Mouse (Mus musculus) limb, embryonic 14.5 days (tissue): ENCODE measurements around the gene Tmem200a. TPM values are rescaled to one million over a fixed set of nuclear protein-coding genes. Genes with fewer than 3 reads are reported as not detected.

ENCODE experiments used
- ATAC-seq: fragments of 200-750 bp; cut with Nextera tagmentation; 2 replicates; pipeline ENCODE4 v1.8.0; 2017; ENCODE audit warnings: low read depth, moderate number of reproducible peaks, moderate TSS enrichment; ENCODE audit not compliant: low FRiP score
- DNase-seq: peaks from one replicate; pipeline ENCODE4 v3.0.0-alpha.2; 2015; ENCODE audit warnings: low spot score
- H3K27ac ChIP-seq: fragments of 300-500 bp; sonication (generic); replicated peaks from 2 replicates; pipeline ENCODE4 v1.5.1; 2014; ENCODE audit warnings: low read depth, mild to moderate bottlenecking, low read length, moderate library complexity, mixed read lengths
- H3K27me3 ChIP-seq: fragments of 300-500 bp; sonication (generic); 2 replicates; pipeline ENCODE4 v1.6.1; 2014; ENCODE audit warnings: low read length, mixed read lengths; ENCODE audit not compliant: control insufficient read depth, insufficient read depth
- H3K36me3 ChIP-seq: fragments of 300-500 bp; sonication (generic); 2 replicates; pipeline ENCODE4 v1.6.1; 2014; ENCODE audit warnings: mild to moderate bottlenecking, low read length, moderate library complexity, mixed read lengths; ENCODE audit not compliant: control insufficient read depth, insufficient read depth
- H3K4me1 ChIP-seq: fragments of 300-500 bp; sonication (generic); 2 replicates; pipeline ENCODE4 v1.6.1; 2014; ENCODE audit warnings: antibody characterized with exemption, low read length, mixed read lengths; ENCODE audit not compliant: control insufficient read depth, insufficient read depth
- H3K4me2 ChIP-seq: fragments of 300-500 bp; sonication (generic); replicated peaks from 2 replicates; pipeline ENCODE4 v1.6.1; 2014; ENCODE audit warnings: low read depth, mild to moderate bottlenecking, low read length, moderate library complexity; ENCODE audit not compliant: severe bottlenecking
- H3K4me3 ChIP-seq: fragments of 300-500 bp; sonication (generic); replicated peaks from 2 replicates; pipeline ENCODE4 v1.5.1; 2014; ENCODE audit warnings: low read length
- H3K9ac ChIP-seq: fragments of 300-500 bp; sonication (generic); 2 replicates; pipeline ENCODE4 v1.6.1; 2014; ENCODE audit warnings: mild to moderate bottlenecking, low read depth, low read length, moderate library complexity; ENCODE audit not compliant: severe bottlenecking
- H3K9me3 ChIP-seq: fragments of 300-500 bp; sonication (generic); 2 replicates; pipeline ENCODE4 v1.6.1; 2016; ENCODE audit warnings: low read length; ENCODE audit not compliant: control insufficient read depth
- POLR2A ChIP-seq: fragments of 200-500 bp; IDR thresholded peaks from 2 replicates; pipeline ENCODE4 v1.8.0; 2012; ENCODE audit warnings: inconsistent platforms, mild to moderate bottlenecking, moderate library complexity, borderline replicate concordance; ENCODE audit not compliant: insufficient read depth, insufficient read length; ENCODE audit errors: extremely low read depth
- WGBS: fragments of 180-500 bp; shearing (Covaris S2); extraction: QIAGEN DNeasy Blood & Tissue Kit; methylation state at CpG from one replicate; pipeline ENCODE4 v1.1.7; 2014; 5-methylcytosine and 5-hydroxymethylcytosine counted together
- polyA plus RNA-seq, 2 experiments: library from polyadenylated mRNA; depleted of rRNA in 1 of 2; stranded (reverse) in 1 of 2; unstranded in 1 of 2; fragments of >200 nt; fragmentation: Nextera tagmentation in 1 of 2; extraction: Ambion mirVana in 1 of 2; gene quantifications; 2 replicates each; pipeline versions ENCODE4 v1.2.1 to v1.2.3; 2012 to 2014

Gene Tmem200a
- polyA plus RNA-seq, 2 experiments: 8.2 to 11.3 TPM

DNA sequence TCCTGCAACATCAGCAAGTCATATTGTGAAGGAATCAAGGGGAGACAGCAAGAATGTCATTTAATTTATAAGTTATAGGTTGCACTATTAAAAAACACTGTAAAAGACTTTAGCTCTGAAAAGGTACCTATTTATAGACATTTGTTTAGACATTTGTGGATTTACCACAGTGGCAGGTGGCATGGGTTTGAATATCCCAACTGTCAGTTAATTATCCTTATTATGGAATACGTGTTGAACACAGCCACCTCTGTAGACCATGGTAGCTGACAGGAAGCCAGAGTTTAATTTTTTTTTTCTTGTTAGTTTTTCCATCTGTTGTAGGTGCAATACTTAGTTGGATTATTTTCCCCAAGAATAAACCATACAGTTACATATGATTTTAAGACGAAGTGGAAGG lies 194.3 kb downstream of the Tmem200a start:
- Histone ChIP-seq H3K9ac (no peak overlapping the region), H3K4me1 (no peaks in the 10 kb centered on the region), H3K4me3 (no peak overlapping the region), H3K36me3 (no peaks in the 10 kb centered on the region), H3K27ac (no peak overlapping the region), H3K4me2 (no peak overlapping the region), H3K27me3 (no peaks in the 10 kb centered on the region), H3K9me3 (no peaks in the 10 kb centered on the region)
- ATAC-seq (no peak), DNase-seq (no peak)
- no peak for TF ChIP-seq POLR2A
- WGBS: 80% methylated on average over 2 of the region's 2 CpGs

DNA sequence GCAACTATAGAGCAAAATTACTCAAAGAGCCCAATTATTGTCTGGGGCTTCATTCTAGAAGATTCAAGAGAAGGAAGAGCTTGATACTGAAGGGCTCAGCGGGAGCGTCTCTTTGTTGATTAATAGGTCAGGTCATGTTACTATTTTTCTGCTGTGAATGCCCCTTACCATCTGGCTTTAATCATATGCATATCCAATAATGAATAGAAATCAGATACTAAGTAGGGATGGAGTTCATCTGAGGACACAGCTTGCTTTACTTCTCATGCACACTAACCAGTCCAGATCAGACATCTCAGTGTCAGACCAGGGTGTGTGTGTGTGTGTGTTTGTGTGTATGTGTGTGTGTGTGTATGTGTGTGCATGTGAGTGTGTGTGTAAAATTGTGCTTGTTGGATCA lies 201.1 kb downstream of the Tmem200a start:
- ATAC-seq: no peak
- DNase-seq: no peak

DNA sequence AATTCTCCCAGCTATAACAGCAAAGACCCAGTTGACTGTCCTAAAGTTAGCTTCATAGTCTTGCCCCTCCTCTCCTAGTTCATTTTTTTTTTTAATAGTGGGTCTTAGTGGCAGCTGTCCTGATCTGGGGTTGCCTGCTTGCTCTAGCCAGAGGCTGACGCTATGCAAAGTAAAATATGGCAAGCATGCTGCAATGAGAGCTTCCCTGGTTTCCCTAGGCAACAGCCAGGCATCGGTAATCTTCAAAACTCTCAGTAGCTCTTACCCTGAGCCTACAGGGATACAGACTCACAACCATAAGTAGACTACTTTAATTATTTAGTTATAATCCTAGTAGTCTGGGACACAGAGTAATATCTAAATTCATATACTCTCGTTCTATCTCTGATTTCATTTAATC lies 202.0 kb downstream of the Tmem200a start:
- no peak overlapping the region for H3K4me2 ChIP-seq
- 81% methylated on average over 3 of the region's 3 CpGs for WGBS
- ATAC-seq: no peak
- TF ChIP-seq POLR2A: no peak
- no peaks in the 10 kb centered on the region for H3K36me3 ChIP-seq
- no peak for DNase-seq
- no peaks in the 10 kb centered on the region for H3K4me1 ChIP-seq
- H3K9ac ChIP-seq: no peak overlapping the region
- H3K9me3 ChIP-seq: no peaks in the 10 kb centered on the region
- no peak overlapping the region for H3K27ac ChIP-seq
- H3K27me3 ChIP-seq: no peaks in the 10 kb centered on the region
- no peak overlapping the region for H3K4me3 ChIP-seq

More for the DNA sequence above, 201.1 kb downstream of the Tmem200a start:
- Histone ChIP-seq H3K27me3 (no peaks in the 10 kb centered on the region), H3K4me1 (no peaks in the 10 kb centered on the region), H3K4me3 (no peak overlapping the region), H3K27ac (no peak overlapping the region), H3K9me3 (no peaks in the 10 kb centered on the region), H3K36me3 (no peaks in the 10 kb centered on the region), H3K4me2 (no peak overlapping the region), H3K9ac (no peak overlapping the region)
- 69% methylated on average over 2 of the region's 2 CpGs for WGBS
- no peak for TF ChIP-seq POLR2A

DNA sequence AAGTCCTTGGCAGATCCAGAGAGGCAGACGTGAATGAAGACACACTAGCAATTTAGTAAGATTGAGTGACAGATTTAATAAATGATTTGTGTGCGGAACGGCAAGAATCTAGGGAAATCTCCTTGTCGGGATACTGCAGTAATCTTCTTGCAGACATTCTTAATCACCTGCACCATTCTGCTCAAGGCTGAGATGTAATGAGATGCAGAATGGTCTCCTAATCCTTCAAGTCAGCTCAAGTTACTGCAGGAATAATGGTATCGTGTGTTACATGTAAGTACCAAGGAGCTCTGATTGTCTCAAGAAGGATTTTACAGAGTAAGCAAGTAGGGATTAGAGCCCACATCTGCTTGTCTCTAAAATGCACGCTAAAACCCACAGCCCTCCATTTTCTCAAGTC lies 210.1 kb downstream of the Tmem200a start:
- H3K4me3 ChIP-seq: no peak overlapping the region
- H3K27ac ChIP-seq: no peak overlapping the region
- H3K4me2 ChIP-seq: no peak overlapping the region
- 61% methylated on average over 6 of the region's 6 CpGs for WGBS
- DNase-seq (no peak), ATAC-seq (no peak)
- no peaks in the 10 kb centered on the region for H3K4me1 ChIP-seq
- no peak for TF ChIP-seq POLR2A
- H3K9me3 ChIP-seq: no peaks in the 10 kb centered on the region
- no peak overlapping the region for H3K9ac ChIP-seq
- H3K36me3 ChIP-seq: no peaks in the 10 kb centered on the region
- H3K27me3 ChIP-seq: no peaks in the 10 kb centered on the region

Other genes starting within 250 kb of the Tmem200a start
- gene Gm9767, start 797 bp downstream of the Tmem200a start, polyA plus RNA-seq (2012; rRNA removed): 0.47 and 0.63 TPM in 2 replicates
- 0.59 and 1.3 TPM in 2 replicates for gene Gm9767, start 797 bp downstream of the Tmem200a start, polyA plus RNA-seq (2014; fragmentation: Nextera tagmentation; extraction: Ambion mirVana)
- 0.04 and 0.14 TPM in 2 replicates for gene Samd3, start 150.7 kb upstream of the Tmem200a start, polyA plus RNA-seq (2012; rRNA removed)
- 0.25 TPM in 1 of 2 replicates, not detected in the other for gene Samd3, start 150.7 kb upstream of the Tmem200a start, polyA plus RNA-seq (2014; fragmentation: Nextera tagmentation; extraction: Ambion mirVana)